Mouse (Mus musculus) brain, embryonic 14.5 days (tissue): ENCODE results near the gene Cdk5rap3. TPM values are rescaled to one million over a fixed set of nuclear protein-coding genes. Genes with fewer than 3 reads are reported as not detected.

Experiments used
- DNase-seq: peaks from one replicate; pipeline ENCODE4 v3.0.0-alpha.2; 2011; ENCODE audit warnings: low read depth
- CTCF ChIP-seq: fragments of 200-500 bp; IDR thresholded peaks from 2 replicates; pipeline ENCODE4 v1.5.1; 2012; ENCODE audit warnings: inconsistent platforms, mild to moderate bottlenecking, moderate library complexity, borderline replicate concordance; ENCODE audit not compliant: insufficient read depth, insufficient read length; ENCODE audit errors: extremely low read depth
- POLR2A ChIP-seq: fragments of 200-500 bp; IDR thresholded peaks from 2 replicates; pipeline ENCODE4 v1.6.1; 2012; ENCODE audit warnings: mild to moderate bottlenecking, inconsistent platforms, borderline replicate concordance; ENCODE audit not compliant: poor library complexity, insufficient read depth, insufficient read length, severe bottlenecking; ENCODE audit errors: extremely low read depth
- polyA plus RNA-seq: library from polyadenylated mRNA; depleted of rRNA; stranded (reverse); fragments of >200 nt; gene quantifications from 2 replicates; pipeline ENCODE4 v1.2.3, GENCODE M21; 2012

The Cdk5rap3 gene
- polyA plus RNA-seq, 1 experiment, result 71.6 TPM

DNA sequence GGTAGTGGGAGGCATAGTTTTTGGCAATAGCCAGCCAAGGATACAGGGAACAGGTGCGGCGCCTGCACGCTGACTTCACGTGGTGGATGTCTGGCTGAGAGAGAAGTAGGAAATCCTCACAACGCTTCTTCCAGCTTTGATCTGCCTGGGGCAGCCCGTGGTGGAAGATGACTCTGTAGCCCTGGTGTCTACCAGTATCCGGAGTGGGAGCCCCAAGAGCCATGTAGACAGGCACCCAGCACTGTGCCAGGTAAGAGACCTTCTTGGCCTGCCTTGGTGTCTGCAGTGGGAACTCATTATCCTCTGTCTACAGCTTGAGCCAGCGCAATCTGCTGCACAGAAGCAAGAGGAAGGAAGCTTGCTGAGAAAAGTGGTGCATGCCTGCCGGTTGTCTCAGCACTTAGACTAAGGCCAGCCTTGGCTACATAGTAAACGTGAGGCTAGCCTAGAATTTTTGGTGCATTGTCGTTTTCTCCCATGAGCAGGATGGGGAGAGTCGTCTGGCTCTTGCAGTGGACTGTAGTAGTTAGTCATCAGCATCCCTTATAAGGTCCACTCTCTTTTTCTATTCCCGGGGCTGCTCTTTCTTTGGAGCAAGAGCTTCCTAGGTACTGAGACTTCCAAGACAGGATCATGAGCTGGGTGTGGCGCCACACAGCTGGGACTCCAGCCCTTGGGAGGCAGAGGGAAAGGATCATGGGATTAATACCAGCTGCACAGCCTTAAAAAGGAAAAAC is 28.7 kb upstream of the Cdk5rap3 start:
- TF ChIP-seq CTCF (no peak), POLR2A (no peak)
- DNase-seq, result no peak

DNA sequence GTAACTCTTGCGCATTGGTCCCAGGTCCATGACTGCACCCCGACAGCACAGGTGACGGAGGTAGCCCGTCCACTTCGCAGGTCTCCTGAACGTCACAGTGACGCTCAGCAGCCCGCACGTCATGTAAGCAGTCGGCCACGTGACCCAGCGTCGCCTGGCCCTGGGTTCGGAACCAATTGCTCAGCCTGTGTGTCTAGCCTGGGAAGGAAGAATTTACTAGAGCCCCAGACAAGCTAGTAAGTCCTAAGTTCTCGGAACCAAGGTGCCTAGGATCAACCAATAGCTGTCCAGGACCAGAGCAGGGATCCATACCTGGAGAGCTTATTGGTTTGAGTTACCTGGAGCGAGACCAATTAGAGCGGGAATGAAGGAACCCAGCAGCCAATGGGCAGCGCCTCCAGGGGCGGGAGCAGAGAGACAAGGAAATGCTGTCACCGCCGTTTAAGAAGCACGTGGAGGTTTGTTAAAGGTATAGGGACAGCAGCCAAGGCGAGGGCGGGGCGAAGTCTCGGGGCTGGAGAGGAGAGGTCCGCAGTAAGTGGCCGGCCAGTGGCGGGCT is 27.5 kb upstream of the Cdk5rap3 start, which contains the start of gene Pnpo:
Pnpo (minus strand) TSS at position 241 of the 559 bp plus-strand sequence.
- peak; percentile 98 for DNase-seq
- TF ChIP-seq CTCF, result no peak
- no peak for TF ChIP-seq POLR2A

DNA sequence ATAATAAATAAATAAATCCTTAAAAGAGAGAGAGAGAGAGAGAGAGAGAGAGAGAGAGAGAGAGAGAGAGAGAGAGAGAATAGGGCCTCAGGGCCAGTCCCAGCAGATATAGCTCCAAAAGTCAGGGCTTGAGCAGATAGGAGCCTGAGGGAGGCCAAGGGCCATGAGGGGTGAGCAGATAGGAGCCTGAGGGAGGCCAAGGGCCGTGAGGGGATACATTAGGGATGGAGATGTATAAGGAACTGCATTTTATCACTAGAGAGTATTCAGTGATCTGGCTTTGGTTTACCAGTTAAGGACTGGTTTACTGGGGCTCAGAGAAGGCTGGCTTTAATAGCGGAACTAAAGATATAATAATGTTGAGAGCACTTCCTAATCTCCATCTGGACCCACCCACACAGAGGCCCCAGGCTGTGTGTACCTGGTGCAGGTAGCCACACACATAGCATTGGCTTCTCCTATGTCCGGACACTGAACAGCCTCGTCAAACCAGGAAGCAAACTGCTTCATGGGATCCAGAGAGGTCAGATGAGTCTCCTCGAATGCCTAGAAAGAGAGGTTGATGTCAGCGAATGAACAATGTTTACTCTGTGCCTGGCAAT is 25.8 kb upstream of the Cdk5rap3 start:
- TF ChIP-seq CTCF (no peak), POLR2A (no peak)
- DNase-seq, result no peak

DNA sequence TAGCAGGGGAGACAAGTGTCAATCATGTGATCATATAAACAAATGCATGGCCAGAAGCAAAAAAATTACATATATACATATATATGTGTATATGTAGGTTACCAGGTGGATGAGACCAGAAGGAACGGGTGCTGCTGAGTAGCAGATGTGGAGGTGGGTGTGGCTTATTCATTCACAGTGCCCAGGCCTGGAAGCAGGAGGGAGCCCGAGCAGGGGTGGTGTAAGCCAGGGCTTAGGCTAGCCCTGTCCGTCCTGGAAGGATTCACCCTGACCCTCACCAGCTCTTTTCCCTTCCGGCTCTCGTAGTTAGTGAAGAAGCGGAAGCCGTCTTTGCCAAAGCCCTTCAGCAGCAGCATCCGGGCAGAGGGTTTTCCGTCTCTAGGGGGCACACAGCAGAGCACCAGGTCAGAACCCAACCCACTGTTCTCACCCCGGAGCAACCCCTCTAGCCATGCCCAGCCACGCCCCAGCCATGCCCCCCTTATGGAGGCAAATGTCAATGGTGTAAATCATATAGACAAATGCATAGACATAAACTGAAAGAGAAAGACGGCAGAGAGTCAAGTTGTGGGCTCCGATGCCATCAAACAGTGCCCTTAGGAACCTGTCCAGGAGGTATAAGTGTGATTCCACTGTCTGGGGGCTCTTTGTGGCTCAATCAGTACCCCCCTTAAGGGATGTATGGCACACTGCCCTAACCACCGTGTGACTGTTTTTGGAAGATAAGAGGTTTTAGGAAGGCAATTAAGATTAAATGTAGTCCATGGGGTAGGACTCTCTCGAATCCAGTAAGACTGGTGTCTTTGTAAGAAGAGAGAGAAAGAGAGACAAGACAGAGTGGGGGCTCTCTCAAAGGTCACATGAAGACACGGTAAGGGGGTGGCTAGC is 24.5 kb upstream of the Cdk5rap3 start:
- TF ChIP-seq POLR2A (no peak), CTCF (no peak)
- DNase-seq, result no peak

DNA sequence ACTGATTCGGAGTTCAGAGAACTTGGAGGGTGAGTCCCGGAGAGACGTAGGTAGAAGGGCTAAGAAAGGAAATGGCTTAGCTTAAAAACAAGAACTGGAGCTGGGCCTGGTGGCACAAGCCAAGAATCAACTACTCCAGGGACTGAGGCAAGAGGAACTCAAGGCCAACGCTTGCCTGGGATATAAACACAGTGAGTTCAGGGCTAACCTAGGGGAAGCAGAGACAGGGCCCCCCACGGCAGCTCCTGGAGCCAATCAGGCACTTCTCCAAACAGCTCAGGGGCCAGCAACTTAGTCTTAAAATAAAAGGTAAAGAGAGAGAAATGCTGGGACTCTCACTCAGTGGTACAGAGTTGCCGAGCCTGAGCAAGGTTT is 22.1 kb upstream of the Cdk5rap3 start:
- no peak for DNase-seq
- TF ChIP-seq POLR2A (no peak), CTCF (no peak)

DNA sequence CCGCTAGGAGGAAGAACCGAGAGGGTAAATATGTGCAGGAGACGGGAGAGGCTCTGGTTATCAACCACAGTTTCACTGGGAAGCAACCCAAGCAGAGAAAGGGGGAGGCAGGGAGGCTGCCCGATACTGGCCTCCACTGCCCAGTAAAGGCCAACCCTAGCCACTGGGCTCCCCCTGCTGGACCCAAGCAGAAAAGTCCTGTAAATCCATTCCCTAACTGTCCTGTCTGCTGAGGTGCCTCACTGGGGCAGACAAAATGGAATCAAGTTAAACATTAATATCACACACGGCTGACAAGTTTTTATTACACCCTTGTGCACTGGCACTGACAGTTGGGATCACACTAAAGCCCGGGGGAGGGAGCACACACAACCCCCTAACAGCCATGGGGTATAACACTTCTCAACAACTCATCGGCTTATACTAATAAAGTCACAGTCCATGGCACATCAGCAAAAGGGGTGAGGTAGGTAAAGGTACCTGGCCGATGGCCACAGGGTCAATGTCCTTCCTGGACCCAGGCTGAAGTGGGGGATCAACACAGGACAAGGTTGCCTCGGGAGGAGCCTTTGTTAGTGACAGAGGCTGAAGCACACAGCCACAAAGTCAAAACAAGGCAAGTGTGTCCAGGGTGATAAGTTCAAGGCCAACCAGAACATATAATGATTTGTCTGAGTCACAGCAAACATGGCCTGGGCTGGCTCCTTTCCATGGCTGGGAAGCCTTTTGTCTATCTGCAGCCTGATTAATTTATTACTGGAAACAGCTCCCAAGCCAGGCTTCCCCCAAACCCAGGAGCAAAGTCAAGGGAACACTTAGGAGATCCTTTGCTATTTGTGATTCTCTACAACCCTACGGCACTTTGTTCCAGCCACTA is 21.5 kb upstream of the Cdk5rap3 start:
- DNase-seq, result peak; percentile 36
- TF ChIP-seq CTCF, result peak; percentile 64
- TF ChIP-seq POLR2A, result no peak

DNA sequence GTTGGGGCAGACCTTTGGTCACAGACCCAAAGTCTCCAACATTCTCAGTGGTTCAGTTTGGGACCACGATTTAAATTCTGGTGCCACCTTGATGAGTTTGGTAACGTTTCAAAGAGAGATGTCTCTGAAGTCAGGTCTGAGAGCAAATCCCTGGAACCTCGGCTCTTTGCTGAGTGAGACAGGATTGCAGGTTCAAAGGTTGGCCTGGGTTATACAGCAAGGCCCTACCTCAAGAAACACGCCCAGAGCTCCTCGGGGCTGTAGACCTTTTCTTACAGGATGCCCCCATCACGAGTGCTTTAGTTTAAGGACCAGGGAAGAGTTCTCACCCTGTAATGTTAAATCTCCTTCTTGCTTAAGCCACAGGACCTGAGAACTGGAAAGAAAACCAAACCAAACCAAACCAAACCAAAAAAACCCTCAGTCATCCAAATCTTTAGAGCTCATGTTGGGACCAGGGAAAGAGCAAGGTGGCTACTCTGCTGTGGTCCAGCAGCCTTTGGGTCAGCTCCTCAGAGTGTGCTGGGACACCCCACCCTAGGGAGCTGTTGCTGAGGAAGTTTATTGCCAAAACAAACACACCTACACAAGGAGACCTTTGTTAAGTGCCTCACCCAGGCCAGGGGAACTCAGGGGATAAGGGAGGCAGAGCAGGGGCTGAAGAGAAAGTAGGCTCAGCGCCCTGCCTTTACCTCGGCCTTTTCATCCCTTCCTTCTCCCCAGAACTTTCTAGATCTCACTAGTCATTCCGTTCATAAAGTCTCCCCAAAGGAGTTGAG is 19.8 kb upstream of the Cdk5rap3 start:
- TF ChIP-seq CTCF (no peak), POLR2A (no peak)
- no peak for DNase-seq

DNA sequence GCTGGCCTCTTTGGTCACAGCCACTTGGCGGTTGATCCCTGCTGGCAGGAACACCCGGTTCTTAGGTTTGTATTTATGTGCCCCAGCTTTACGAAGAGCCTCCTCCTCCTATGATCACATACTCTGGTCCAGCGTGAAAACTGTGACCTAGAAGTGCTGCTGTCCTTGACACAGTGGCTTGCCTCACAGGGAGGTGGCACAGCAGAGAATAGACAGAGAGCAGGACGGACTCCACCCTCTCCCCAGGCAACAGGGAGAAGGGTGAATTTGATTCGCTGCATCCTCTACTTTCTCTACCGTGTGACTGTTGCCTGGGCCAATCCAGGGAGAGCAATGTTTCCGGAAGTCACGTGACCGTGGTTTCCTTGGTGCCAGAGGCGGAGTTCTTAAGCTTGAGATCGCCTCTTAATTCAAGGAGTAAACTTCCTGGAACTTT is 18.6 kb upstream of the Cdk5rap3 start:
- TF ChIP-seq POLR2A (no peak), CTCF (no peak)
- DNase-seq, result peak; percentile 85

DNA sequence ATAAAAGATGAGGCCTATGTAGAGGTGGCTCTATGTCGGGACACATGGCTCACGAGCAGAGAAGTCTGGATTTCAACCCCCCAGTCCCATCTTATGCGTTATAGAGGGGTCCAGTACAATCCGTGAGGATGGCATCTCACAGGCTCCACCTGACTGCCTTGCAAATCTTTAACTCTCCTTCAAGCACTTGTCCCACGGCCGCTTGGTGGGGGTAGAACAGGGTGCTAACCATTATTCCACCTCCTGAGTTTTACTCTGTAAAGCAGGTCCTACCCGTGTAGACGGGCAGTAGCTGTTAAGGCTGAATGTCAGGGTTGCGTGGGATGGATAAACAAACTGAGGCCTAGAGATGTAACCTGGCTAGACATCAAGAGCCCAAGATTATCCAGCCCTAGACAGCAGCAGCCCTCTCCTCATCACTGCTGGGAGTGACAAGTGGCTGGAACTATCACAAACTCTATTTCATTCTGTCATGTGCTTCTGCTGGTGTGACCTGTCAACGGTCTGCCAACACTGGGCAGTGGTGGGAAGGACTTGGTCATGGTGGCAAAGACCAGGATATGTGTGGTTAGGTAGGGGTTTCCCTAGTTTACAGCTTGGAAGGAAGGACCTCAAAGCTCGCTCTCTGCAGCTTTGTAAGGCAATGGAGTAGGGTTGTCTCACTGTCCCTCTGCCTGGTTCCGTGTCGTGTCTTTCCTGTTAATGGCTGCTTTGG is 17.4 kb upstream of the Cdk5rap3 start:
- TF ChIP-seq POLR2A (no peak), CTCF (no peak)
- DNase-seq, result no peak

DNA sequence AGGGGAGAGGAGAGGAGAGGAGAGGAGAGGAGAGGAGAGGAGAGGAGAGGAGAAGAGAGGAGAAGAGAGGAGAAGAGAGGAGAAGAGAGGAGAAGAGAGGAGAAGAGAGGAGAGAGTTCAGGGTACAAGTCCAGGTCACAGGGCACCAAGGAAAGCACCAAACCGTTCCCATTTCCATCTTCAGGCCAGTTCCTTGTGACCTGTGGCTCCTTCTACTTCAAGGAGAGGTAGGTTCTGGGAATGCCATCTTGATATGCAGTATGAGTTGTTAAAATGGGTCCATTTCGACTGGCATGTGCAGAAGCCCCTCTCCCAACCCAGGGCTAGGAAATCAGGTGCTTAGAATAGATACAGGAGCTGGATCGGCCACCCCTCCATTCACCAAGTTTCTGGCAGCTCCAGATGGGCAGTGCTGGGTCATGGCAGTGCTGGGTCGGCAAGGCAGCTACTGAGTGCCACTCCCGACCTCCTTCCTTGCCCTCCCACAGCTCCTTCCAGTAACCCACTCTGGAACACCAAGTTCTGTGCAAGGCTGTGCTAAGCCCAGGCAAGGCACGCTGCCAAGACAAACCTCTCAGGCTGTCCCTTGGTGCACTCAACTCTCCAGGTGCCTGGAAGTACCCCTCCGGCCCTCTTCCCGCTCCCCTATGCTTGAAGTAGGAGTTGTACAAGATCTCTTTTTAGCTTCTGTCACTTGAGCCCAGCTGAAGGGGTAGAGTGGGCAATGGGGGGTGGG is 15.2 kb upstream of the Cdk5rap3 start:
- TF ChIP-seq CTCF, result no peak
- TF ChIP-seq POLR2A, result no peak
- no peak for DNase-seq
